Mouse (Mus musculus) stomach, postnatal 0 days (tissue): ENCODE measurements at regions not wholly inside any gene's neighbourhood (a gene's known extent, or its start where the extent isn't known, plus 50 kb on each side); places are given as distances from the start of the nearest gene placed in this dataset.

ENCODE experiments used
- CTCF ChIP-seq: IDR thresholded peaks from 2 replicates; pipeline ENCODE4 v1.5.1; 2016; ENCODE audit warnings: antibody characterized with exemption, low read depth, mild to moderate bottlenecking, moderate library complexity
- EP300 ChIP-seq: optimal IDR thresholded peaks from 2 replicates; pipeline ENCODE3; 2016; ENCODE audit warnings: antibody characterized with exemption

- TF ChIP-seq CTCF, result no peak
- TF ChIP-seq EP300, result no peak
Observed at GRCm38 (mm10) chr2:128379151-128379550, 211.9 kb upstream of the Spdye4c start.
